Mouse (Mus musculus) forebrain, embryonic 16.5 days (tissue): Measurements from ENCODE around the gene Dazap1. TPM values are rescaled to one million over a fixed set of nuclear protein-coding genes. Genes with fewer than 3 reads are reported as not detected.
A peak's percentile ranks its signal among the peaks of the same experiment; 100 is the strongest.
"Not testable (repeated sequence)": the region's sequence is repeated elsewhere in the genome, so short reads cannot be mapped to it uniquely, and the experiment has no call there.

Source experiments
- ATAC-seq: fragments of 200-750 bp; cut with Nextera tagmentation; 2 replicates; pipeline ENCODE4 v1.8.0; 2017; ENCODE audit warnings: mild to moderate bottlenecking, moderate library complexity
- H3K27ac ChIP-seq: fragments of 300-500 bp; sonication (generic); 2 replicates; pipeline ENCODE4 v1.5.1; 2014; ENCODE audit warnings: low read length, control low read depth
- H3K27me3 ChIP-seq: fragments of 300-500 bp; sonication (generic); replicated peaks from 2 replicates; pipeline ENCODE4 v1.6.1; 2014; ENCODE audit warnings: low read length; ENCODE audit not compliant: control insufficient read depth, insufficient read depth
- H3K36me3 ChIP-seq: fragments of 300-500 bp; sonication (generic); 2 replicates; pipeline ENCODE4 v1.6.1; 2014; ENCODE audit not compliant: control insufficient read depth, insufficient read depth
- H3K4me1 ChIP-seq: fragments of 300-500 bp; sonication (generic); replicated peaks from 2 replicates; pipeline ENCODE4 v1.6.1; 2014; ENCODE audit warnings: low read length; ENCODE audit not compliant: control insufficient read depth, insufficient read depth
- H3K4me2 ChIP-seq: fragments of 300-500 bp; sonication (generic); 2 replicates; pipeline ENCODE4 v1.6.1; 2014; ENCODE audit warnings: mild to moderate bottlenecking, low read length, control low read depth
- H3K4me3 ChIP-seq: fragments of 300-500 bp; sonication (generic); replicated peaks from 2 replicates; pipeline ENCODE4 v1.5.1; 2014; ENCODE audit warnings: mild to moderate bottlenecking, low read length, control low read depth
- H3K9ac ChIP-seq: fragments of 300-500 bp; sonication (generic); replicated peaks from 2 replicates; pipeline ENCODE4 v1.6.1; 2014; ENCODE audit warnings: low read depth, low read length, control low read depth
- H3K9me3 ChIP-seq: fragments of 300-500 bp; sonication (generic); 2 replicates; pipeline ENCODE4 v1.6.1; 2016; ENCODE audit warnings: low read length; ENCODE audit not compliant: control insufficient read depth
- WGBS: fragments of 180-500 bp; shearing (Covaris S2); extraction: QIAGEN DNeasy Blood & Tissue Kit; methylation state at CpG from one replicate; pipeline ENCODE4 v1.1.7; 2014; 5-methylcytosine and 5-hydroxymethylcytosine counted together
- polyA plus RNA-seq: library from polyadenylated mRNA; unstranded; fragments of >200 nt; fragmentation: Nextera tagmentation; extraction: Ambion mirVana; gene quantifications from 2 replicates; pipeline ENCODE4 v1.2.1, GENCODE M21; 2015

Gene Dazap1
- polyA plus RNA-seq, 1 experiment from 2014 or later: 61.3 TPM

DNA sequence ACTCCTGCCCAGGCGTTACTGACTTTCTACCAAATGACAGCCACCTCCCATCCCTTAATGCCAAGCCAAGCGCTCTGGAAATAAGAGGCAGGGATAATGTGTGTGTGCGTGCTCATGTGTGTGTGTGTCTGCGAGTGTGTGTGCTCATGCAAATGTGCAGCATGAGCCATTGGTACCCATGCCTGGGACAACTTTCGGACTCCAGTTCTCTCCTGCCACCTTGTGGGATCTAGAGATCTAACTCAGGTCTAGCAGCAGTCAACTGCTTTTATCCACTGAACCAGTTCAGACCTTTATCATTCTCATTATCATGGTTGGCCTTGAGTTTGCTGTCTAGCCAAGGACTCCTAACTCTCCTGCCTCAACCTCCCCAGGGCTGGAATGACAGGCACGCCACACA, 13.4 kb upstream of the Dazap1 start:
- no peak overlapping the region for H3K9ac ChIP-seq
- H3K4me1 ChIP-seq: peaks cover 21% of the 10 kb centered on the region
- 32% methylated on average over 6 of the region's 6 CpGs for WGBS
- H3K9me3 ChIP-seq: no peaks in the 10 kb centered on the region
- H3K27ac ChIP-seq: no peak overlapping the region
- no peak for ATAC-seq
- H3K4me3 ChIP-seq: no peak overlapping the region
- H3K36me3 ChIP-seq: peaks cover 4% of the 10 kb centered on the region; the same call in 1 of the 2 replicates
- H3K4me2 ChIP-seq: no peak overlapping the region
- H3K27me3 ChIP-seq: no peaks in the 10 kb centered on the region

GRCm38 (mm10) chr10:80248437-80248836, 12.8 kb upstream of the Dazap1 start:
- peaks cover 21% of the 10 kb centered on the region for H3K4me1 ChIP-seq
- not testable (repeated sequence) for H3K27me3 ChIP-seq, ATAC-seq, H3K9ac ChIP-seq, H3K27ac ChIP-seq, H3K36me3 ChIP-seq, H3K9me3 ChIP-seq
- peak overlapping the region; percentile 37 for H3K4me2 ChIP-seq
- peak overlapping the region; percentile 63 for H3K4me3 ChIP-seq
- WGBS: 35% methylated on average over 3 of the region's 3 CpGs

GRCm38 (mm10) chr10:80248971-80249640, 12.2 kb upstream of the Dazap1 start, which contains the start of gene Ndufs7:
Gene Ndufs7 (plus strand): TSS chr10:80249121.
- peak within 1 kb of the TSS; percentile 94 for H3K4me2 ChIP-seq

GRCm38 (mm10) chr10:80250059-80250458, 11.2 kb upstream of the Dazap1 start:
- H3K27ac ChIP-seq: peak overlapping the region; percentile 84
- ATAC-seq: no peak
- peak overlapping the region; percentile 94 for H3K4me2 ChIP-seq
- WGBS: 36% methylated on average over 2 of the region's 2 CpGs
- peaks cover 2% of the 10 kb centered on the region; the same call in 1 of the 2 replicates for H3K36me3 ChIP-seq
- no peaks in the 10 kb centered on the region for H3K27me3 ChIP-seq
- H3K4me3 ChIP-seq: peak overlapping the region; percentile 63
- peaks cover 20% of the 10 kb centered on the region for H3K4me1 ChIP-seq
- no peaks in the 10 kb centered on the region for H3K9me3 ChIP-seq
- peak overlapping the region; percentile 75 for H3K9ac ChIP-seq

More at GRCm38 (mm10) chr10:80248971-80249640, 12.2 kb upstream of the Dazap1 start, which contains the start of gene Ndufs7:
- ATAC-seq: peak; percentile 87
- peak within 1 kb of the TSS; percentile 63 for H3K4me3 ChIP-seq
- WGBS: under 1% methylated on average over 53 of the region's 53 CpGs
- H3K9ac ChIP-seq: peak within 1 kb of the TSS; percentile 75
- no peaks in the 10 kb centered on the region for H3K36me3 ChIP-seq
- peaks cover 21% of the 10 kb centered on the region for H3K4me1 ChIP-seq
- H3K9me3 ChIP-seq: no peaks in the 10 kb centered on the region
- peak within 1 kb of the TSS; percentile 84 for H3K27ac ChIP-seq
- no peaks in the 10 kb centered on the region for H3K27me3 ChIP-seq

DNA sequence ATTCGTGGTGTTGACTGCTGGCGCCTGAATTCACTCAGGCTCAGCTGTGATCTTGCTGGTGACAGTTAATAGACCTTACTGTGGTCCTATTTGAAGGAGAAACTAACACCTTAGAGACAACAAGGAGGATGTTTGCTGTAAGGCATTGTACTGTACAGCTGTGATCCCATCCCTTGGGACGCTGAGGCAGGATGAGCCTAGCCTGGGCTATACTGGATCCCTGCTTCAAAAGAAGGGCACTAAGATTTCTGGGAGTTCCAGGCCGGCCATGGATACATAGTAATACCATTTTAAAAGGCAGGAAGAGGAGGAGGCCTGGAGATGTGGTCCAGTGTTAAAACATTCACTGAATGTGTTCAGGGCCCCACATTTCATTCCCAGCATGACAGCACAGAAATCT, 10.7 kb upstream of the Dazap1 start:
- H3K27me3 ChIP-seq: no peaks in the 10 kb centered on the region
- H3K4me1 ChIP-seq: peaks cover 15% of the 10 kb centered on the region
- H3K36me3 ChIP-seq: peaks cover 6% of the 10 kb centered on the region
- no peak overlapping the region for H3K4me3 ChIP-seq
- H3K9ac ChIP-seq: no peak overlapping the region
- H3K27ac ChIP-seq: no peak overlapping the region
- ATAC-seq: no peak
- no peak overlapping the region; the same call in 1 of the 2 replicates for H3K4me2 ChIP-seq
- H3K9me3 ChIP-seq: no peaks in the 10 kb centered on the region
- 85% methylated on average over 4 of the region's 4 CpGs for WGBS

DNA sequence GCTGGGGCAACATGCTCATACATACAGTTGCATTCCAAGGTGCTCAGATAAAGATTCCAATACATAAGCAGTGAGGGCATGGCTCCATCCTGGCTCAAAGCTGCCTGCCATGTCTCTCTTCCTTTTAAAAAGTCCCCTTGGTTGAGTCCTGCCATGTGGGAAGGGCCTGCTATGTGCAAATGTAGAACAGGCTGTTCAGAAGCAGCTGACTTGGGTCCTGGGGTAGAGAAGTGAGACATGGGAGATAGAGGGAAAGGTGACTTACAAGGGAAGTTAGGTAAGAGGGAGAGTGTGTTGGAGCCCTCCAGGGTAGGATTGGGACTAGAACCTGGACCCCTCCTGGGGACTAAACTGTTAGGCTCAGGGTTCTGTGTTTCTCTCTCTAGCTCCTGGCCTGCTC, 9.3 kb upstream of the Dazap1 start:
- peaks cover 15% of the 10 kb centered on the region for H3K36me3 ChIP-seq
- H3K9me3 ChIP-seq: no peaks in the 10 kb centered on the region
- ATAC-seq: no peak
- H3K4me3 ChIP-seq: no peak overlapping the region
- H3K27me3 ChIP-seq: no peaks in the 10 kb centered on the region
- peaks cover 13% of the 10 kb centered on the region for H3K4me1 ChIP-seq
- H3K27ac ChIP-seq: no peak overlapping the region
- H3K4me2 ChIP-seq: no peak overlapping the region
- no peak overlapping the region for H3K9ac ChIP-seq

GRCm38 (mm10) chr10:80252493-80253274, 8.6 kb upstream of the Dazap1 start:
- H3K36me3 ChIP-seq: peaks cover 15% of the 10 kb centered on the region
- no peak overlapping the region for H3K27ac ChIP-seq
- no peaks in the 10 kb centered on the region for H3K27me3 ChIP-seq
- no peak overlapping the region for H3K4me2 ChIP-seq
- WGBS: 89% methylated on average over 11 of the region's 11 CpGs
- H3K4me3 ChIP-seq: no peak overlapping the region
- H3K4me1 ChIP-seq: peaks cover 13% of the 10 kb centered on the region
- no peak overlapping the region for H3K9ac ChIP-seq
- no peaks in the 10 kb centered on the region for H3K9me3 ChIP-seq
- no peak for ATAC-seq

- ATAC-seq: no peak
- Histone ChIP-seq H3K4me1 (peaks cover 11% of the 10 kb centered on the region), H3K27me3 (no peaks in the 10 kb centered on the region), H3K9ac (no peak overlapping the region), H3K27ac (no peak overlapping the region), H3K4me2 (no peak overlapping the region), H3K4me3 (no peak overlapping the region), H3K36me3 (peaks cover 15% of the 10 kb centered on the region), H3K9me3 (no peaks in the 10 kb centered on the region)
- WGBS: 82% methylated on average over 6 of the region's 6 CpGs
Observed at GRCm38 (mm10) chr10:80253551-80253950, 7.7 kb upstream of the Dazap1 start.
